Mouse (Mus musculus) embryonic stem cell, embryonic (primary cell): Measurements from ENCODE around the gene Arhgdia.

Experiments used
- CTCF ChIA-PET, 4 experiments: fragments of 300-600 bp in 2 of 4; fragments of 350-600 bp in 2 of 4; sonication (Branson Sonifier 250); formaldehyde crosslinking; loops; one replicate each; lab custom pipeline; 2022; ENCODE audit warnings: inconsistent platforms in 2 of 4; lab: Charles Lee
- POLR2A ChIA-PET, 4 experiments: fragments of 300-600 bp in 2 of 4; fragments of 350-600 bp in 2 of 4; sonication (Branson Sonifier 250); formaldehyde crosslinking; loops; one replicate each; lab custom pipeline; 2022; ENCODE audit warnings: antibody characterized with exemption in 4 of 4, inconsistent platforms in 1 of 4; lab: Charles Lee

The Arhgdia gene

DNA sequence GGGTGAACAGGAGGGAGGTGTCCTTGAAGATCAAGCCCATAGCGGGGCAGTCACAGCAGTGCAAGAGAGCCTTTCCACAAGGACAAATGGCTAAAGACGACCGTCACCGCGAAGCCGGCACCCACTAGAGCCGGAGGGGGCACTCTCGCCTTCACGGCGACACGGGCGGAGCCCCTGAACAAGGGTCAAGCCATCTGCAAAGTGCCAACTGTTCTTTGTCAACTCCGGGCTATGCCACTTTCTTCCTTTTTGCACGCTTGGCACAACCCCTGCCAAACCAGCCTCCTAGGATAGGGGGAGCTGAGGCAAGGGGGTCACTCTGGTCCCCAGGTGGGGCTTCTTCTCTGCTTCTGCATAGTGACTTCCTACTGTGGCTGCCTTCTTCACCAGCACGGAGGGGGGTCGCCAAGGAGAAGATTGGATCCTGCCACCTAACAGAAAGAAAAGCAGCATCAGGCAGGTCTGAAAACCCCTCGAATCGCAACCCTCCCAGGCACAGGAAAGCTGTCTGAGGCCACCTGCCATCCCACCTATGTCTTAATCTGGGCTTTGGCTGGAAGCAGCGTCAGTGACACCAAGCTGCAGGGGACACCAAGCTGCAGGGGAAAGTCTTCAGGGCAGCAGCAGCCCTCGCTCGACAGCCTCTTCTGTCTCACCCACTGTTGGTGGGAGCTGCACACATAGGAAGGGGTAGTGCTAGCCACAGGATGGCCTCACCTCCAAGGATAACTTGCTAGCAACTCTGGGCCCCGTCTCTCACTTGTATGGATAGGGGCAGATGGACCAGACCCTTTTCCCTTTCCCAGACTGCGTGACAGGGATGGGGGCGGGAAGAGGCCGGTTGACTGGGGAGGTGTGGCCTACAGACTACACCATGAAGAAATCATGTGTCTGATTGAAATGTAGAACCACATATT, 37.5 kb upstream of the Arhgdia start:
- POLR2A ChIA-PET: interaction anchor here in 3 of 4 experiments (0.7 to 28.4 kb wide), 27 partner anchors 9 to 267 kb away, joined by 3 to 947 read pairs (median 5); partner anchors contain the start of genes Npb (in 3 of the 3), Cenpx (in 2 of the 3), Lrrc45 (in 2 of the 3) and Mafg (in 2 of the 3)
- CTCF ChIA-PET: interaction anchor here in 1 of 4 experiments (1.2 to 1.8 kb wide), 3 partner anchors 36 to 102 kb away, joined by 4 to 6 read pairs (median 4); no protein-coding TSS in a partner anchor

DNA sequence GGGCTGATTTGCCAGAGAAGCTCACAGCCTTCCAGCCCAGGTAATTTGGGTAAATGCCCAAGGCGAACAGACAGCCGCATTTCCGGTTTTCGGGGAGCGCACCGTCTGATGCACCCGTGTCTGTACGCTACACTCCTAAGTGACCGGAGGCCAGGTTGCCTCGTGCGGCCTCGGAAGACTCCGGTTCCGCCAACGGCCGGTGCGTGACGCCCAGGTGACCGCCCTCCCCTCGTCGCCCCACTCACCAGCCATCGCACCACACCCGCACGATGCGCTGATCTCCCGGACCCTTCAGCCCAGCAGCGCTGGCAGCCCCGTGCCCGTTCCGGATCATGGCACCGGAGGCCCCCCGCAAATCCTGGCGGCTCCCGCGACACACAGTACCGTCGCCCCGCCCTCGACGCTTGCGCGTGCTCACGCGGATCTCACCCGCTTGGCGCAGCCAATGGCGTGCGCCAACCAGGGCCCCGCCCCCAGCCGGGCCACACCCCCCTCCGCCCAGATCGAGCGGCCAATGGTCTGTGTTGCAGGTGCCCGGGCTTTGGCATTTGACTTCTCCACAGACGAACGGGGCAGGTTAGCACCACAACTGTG, 36.2 kb upstream of the Arhgdia start, which contains the start of gene Pcyt2:
TSS of gene Pcyt2 (minus strand) at position 418 of the 594 bp plus-strand sequence.
- POLR2A ChIA-PET: interaction anchor here in 3 of 4 experiments (0.6 to 28.4 kb wide), 28 partner anchors 9 to 266 kb away, joined by 3 to 947 read pairs (median 4); partner anchors contain the start of genes Npb (in 3 of the 3), Alyref (in 2 of the 3), Mafg (in 2 of the 3) and P4hb (in 2 of the 3)
- CTCF ChIA-PET: interaction anchor here in 1 of 4 experiments (0.9 to 1.8 kb wide), 6 partner anchors 35 to 626 kb away, joined by 3 to 6 read pairs (median 4); no protein-coding TSS in a partner anchor

DNA sequence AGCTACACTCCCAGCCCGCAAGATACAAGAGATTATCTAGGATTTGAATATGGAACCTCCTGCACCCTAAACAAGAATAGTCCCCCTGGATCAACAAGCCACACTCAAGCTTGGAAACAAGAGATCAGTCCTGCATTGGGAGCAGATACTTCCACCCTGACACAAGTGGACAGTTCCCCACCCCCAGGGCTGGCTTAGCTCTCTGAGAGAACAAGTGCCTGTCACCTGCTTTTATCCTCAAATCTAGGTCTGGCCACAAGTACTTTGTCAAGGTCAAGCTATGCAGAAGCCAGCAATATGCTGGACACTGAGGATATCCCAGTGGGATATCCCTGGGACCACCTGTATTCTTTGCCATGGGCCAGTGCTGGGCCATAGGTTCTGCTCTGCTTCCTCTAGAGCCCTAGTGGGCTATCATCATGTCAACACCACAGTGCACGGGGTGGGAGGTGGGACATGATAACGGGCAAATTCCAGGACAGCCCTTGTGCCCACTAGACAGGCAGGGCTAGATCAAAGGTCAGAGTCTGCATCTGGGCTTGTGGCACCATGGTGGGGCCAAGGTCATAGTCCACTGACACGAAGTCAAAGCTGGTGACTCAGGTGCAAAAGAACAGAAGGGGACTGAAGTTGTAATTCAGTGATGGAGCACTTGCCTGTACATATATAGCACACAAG, 35.3 kb upstream of the Arhgdia start:
- ChIA-PET POLR2A (interaction anchor here in 3 of 4 experiments (0.5 to 28.4 kb wide), 34 partner anchors 8 to 184 kb away, joined by 3 to 947 read pairs (median 4); partner anchors contain the start of genes Alyref (in 2 of the 3), Mafg (in 2 of the 3), Npb (in 2 of the 3) and P4hb (in 2 of the 3)), CTCF (interaction anchor here in 2 of 4 experiments (0.6 to 1.8 kb wide), 6 partner anchors 16 to 625 kb away, joined by 3 to 4 read pairs (median 3); no protein-coding TSS in a partner anchor)

DNA sequence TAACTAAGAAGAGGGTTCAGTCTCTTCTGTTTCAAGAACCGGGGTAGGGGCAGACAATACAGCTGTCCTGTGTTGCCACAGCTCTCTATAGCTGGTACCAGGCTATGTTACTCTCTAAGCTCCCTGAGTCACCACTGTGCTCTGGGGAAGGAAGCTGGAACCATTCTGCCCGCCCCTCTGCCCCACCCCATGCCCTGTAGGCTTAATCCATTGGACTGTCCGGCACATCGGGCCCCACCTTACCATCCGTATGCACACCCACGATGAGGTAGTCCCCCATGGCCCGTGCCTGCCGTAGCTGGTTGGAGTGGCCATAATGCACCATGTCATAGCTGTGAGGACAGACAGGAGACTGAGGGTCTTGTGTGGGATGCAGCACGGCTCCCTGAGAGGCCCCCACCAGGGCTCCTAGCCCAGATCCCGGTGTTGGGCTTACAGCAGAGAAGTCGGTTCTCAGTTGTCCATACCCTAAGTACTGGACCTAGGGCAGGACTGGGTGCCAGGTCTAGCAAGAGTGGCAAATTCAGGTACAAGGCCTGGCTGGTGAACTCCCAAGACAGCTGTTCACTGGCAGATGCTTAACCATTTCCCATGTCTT, 34.3 kb upstream of the Arhgdia start:
- POLR2A ChIA-PET: interaction anchor here in 3 of 4 experiments (0.7 to 28.4 kb wide), 25 partner anchors 7 to 185 kb away, joined by 3 to 947 read pairs (median 4); partner anchors contain the start of genes Mafg (in 2 of the 3), P4hb (in 2 of the 3), Pycr1 (in 2 of the 3) and Sirt7 (in 2 of the 3)
- CTCF ChIA-PET: interaction anchor here in 2 of 4 experiments (0.6 to 1.1 kb wide), 5 partner anchors 15 to 438 kb away, joined by 3 to 5 read pairs (median 3); no protein-coding TSS in a partner anchor

DNA sequence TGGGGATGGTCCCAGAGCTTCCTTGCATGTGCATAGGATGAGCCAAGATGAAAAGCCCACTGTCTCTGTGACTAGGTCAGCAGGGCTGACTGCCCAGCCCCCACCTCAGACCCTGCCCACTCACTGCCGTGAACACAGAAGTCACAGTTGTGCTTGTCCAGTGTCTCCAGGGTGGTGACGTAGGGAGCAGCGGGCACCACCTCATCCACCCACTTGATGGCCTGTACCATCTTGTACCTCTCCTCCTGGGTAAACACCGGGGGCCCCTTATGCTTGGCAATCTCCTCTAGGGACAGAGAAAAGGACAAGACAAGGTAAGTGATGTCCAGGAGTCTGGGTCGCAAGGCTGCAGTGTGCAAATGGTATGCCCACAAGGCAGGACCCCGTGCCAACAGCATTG, 33.7 kb upstream of the Arhgdia start:
- ChIA-PET CTCF (interaction anchor here in 1 of 4 experiments (0.6 kb wide), 2 partner anchors 38 to 438 kb away, joined by 3 read pairs; no protein-coding TSS in a partner anchor), POLR2A (interaction anchor here in 3 of 4 experiments (0.7 to 28.4 kb wide), 8 partner anchors 9 to 375 kb away, joined by 3 to 947 read pairs (median 5); partner anchors contain the start of genes Mafg (in 2 of the 3), Myadml2 (in 1 of the 3), Pycr1 (in 1 of the 3) and Sirt7 (in 1 of the 3))

DNA sequence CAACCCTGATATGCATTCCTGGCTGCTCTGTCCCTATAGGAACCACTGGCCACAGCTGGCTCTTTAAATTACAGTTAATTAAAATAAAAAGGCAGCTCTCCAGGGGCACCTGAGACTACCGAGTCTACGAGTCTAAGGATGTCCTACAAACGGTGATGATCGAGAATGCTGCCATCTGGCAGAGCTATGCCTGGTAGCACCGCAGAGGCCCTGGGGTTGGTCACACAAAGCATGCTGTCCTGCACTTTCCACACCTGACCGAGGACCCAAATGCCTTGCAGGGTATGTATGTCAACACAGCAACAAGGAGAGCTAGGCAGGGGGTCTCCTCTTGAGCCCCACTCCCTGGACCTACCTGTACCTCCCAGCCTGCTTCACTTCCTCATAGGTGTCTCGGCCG, 32.6 kb upstream of the Arhgdia start:
- CTCF ChIA-PET: interaction anchor here in 2 of 4 experiments (0.7 to 3.3 kb wide), 7 partner anchors 10 to 125 kb away, joined by 3 to 19 read pairs (median 9); partner anchors contain the start of gene Sirt7 (in 1 of the 2)
- POLR2A ChIA-PET: interaction anchor here in 2 of 4 experiments (0.6 to 28.4 kb wide), 11 partner anchors 10 to 52 kb away, joined by 3 to 947 read pairs (median 4); partner anchors contain the start of genes Mafg (in 1 of the 2), Myadml2 (in 1 of the 2), P4hb (in 1 of the 2) and Pycr1 (in 1 of the 2)

DNA sequence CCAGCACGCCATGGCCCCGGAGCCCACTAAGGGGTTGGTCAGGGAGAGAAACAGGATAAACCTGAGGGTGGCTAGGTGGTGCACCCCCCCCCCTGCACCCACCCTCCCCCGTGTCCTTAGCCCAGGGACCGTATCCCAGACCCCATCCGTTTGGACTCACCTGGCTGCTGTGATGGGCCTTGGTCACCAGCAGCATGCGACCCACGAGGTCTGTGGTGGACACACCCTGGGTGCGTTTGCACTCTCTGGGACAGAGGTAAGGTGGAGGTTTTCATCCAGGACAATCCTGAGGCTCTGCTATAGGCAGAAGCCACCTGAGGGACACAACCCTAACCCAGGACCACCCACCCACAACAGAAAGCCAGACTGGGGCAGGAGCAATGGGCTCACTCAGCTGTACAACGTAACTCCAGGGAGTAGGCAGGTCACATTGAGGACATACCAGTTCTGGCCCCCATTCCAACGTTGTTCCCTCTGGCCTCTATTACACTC, 32.1 kb upstream of the Arhgdia start:
- CTCF ChIA-PET: interaction anchor here in 2 of 4 experiments (0.8 to 3.3 kb wide), 8 partner anchors 8 to 124 kb away, joined by 3 to 19 read pairs (median 6); partner anchors contain the start of gene Sirt7 (in 1 of the 2)
- POLR2A ChIA-PET: interaction anchor here in 3 of 4 experiments (1.1 to 28.4 kb wide), 14 partner anchors 11 to 122 kb away, joined by 3 to 947 read pairs (median 4); partner anchors contain the start of genes Mafg (in 1 of the 3), Myadml2 (in 1 of the 3), P4hb (in 1 of the 3) and Pycr1 (in 1 of the 3)

DNA sequence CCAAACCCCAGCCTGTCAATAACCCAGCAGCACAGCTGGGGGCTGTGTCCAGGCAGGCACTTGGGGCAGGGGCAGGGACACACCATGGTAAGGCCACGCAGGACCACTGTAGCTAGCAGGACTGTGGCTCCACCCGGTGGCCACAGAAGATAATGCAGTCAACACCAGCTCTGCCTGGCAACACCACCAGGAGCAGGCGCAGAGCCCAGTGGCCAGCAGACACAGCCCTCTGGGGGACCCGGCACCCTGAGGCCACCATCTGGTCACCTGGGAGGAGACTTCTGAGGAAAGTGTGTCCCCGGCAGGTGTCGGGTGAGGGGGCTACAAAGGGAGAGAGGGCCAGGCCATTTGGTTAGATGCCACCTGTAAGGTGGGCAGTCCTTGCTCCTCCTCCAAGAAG, 31.3 kb upstream of the Arhgdia start:
- POLR2A ChIA-PET: interaction anchor here (0.5 to 28.4 kb wide), 31 partner anchors 9 to 241 kb away, joined by 3 to 947 read pairs (median 4); partner anchors contain the start of genes Pycr1 (in 2 of the 4), Sirt7 (in 2 of the 4), Alyref (in 1 of the 4) and Anapc11 (in 1 of the 4)
- CTCF ChIA-PET: interaction anchor here (0.5 to 3.3 kb wide), 38 partner anchors 9 to 237 kb away, joined by 3 to 19 read pairs (median 4); partner anchors contain the start of genes Sirt7 (in 2 of the 4), Cenpx (in 1 of the 4), Lrrc45 (in 1 of the 4) and Mafg (in 1 of the 4)

DNA sequence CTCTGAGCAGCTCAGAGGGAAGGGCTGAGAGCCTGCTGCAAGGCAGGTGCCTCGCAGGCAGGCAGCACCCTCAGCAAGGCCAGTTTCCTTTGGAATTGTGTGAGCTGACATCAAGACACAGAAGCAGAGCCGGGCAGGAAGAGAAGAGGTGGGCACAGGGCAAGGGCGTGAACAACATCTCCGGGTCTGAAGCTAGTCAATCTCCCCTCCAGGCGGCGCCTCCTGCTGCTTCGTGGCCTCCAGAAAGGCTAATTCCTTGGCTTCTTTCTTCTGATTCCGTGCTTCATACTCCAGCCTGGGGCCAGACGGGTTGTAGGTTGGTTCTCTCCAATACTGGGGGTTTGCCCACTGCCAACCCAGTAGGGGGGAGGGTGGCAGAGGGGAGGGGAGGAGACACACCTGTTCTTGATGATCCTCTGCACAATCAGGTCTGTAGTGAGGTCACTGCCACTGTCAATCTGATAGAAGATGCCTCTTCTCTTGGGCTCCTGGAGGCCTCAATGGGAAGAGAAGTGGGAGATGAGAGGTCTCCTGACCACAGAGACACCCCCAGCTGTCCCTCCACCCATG, 29.1 kb upstream of the Arhgdia start:
- ChIA-PET CTCF (interaction anchor here in 3 of 4 experiments (0.5 to 2.6 kb wide), 7 partner anchors 20 to 852 kb away, joined by 4 to 19 read pairs (median 6); partner anchors contain the start of genes Rac3 (in 2 of the 3), Cenpx (in 1 of the 3) and Lrrc45 (in 1 of the 3)), POLR2A (interaction anchor here in 3 of 4 experiments (0.9 to 28.4 kb wide), 34 partner anchors 7 to 536 kb away, joined by 3 to 947 read pairs (median 10); partner anchors contain the start of genes Mafg (in 3 of the 3), P4hb (in 3 of the 3), Alyref (in 2 of the 3) and Anapc11 (in 2 of the 3))

DNA sequence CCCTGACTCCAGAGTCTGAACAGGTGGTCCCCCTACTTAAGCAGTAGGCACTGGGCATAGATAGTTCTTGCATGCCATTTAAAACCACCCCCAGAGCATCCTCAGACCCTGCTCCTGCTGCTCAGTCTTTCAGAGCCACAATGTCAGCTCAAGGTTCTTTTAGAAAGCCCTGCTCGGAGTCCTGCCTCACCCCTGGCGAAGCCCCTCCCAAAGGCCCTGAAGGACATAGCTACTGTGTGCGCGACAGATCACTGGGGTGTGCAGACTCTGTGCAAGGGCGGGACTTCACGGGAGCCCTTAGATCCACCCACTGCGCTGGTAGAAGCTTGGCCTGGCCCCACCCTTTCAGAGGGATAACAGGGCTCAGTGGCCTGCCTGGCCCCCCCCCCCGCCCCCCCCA, 27.8 kb upstream of the Arhgdia start:
- ChIA-PET CTCF (interaction anchor here in 3 of 4 experiments (0.6 to 2.6 kb wide), 26 partner anchors 12 to 255 kb away, joined by 3 to 19 read pairs (median 5); partner anchors contain the start of genes Rac3 (in 2 of the 3), Cenpx (in 1 of the 3), Dcxr (in 1 of the 3) and Lrrc45 (in 1 of the 3)), POLR2A (interaction anchor here (0.5 to 28.4 kb wide), 92 partner anchors 8 to 537 kb away, joined by 3 to 947 read pairs (median 4); partner anchors contain the start of genes Mafg (in 4 of the 4), P4hb (in 4 of the 4), Alyref (in 3 of the 4) and Anapc11 (in 3 of the 4))

DNA sequence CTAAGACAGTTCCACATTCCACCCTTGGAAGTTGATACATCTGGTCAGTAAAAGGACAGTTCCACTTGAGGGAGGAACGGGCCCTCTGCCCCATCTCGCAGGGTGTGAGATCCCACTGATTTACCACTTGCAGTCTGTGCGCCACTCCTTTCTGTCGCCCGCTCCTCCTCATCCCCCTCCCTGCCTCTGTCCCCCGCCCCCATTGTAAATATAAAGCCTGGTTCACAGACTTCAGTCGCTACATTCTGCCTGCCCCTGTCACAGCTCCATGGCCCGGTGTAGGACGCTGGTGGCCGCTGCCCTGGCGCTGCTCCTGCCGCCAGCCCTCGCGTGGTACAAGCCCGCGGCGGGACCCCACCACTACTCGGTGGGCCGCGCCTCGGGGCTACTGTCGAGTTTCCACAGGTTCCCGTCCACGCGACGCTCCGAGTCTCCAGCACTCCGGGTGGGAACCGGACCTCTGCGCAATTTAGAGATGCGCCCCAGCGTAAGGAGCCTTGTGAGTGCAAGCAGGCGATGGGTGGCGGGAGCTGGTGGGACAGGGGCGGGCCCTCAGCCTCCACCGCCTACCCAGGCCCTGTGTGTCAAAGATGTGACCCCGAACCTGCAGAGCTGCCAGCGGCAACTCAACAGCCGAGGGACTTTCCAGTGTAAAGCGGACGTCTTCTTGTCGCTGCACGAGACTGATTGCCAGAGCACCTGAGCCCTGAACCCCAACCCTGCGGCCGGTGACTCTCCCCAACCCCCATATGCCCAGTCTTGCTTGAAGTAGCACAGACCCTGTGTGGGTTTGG, 27.0 kb upstream of the Arhgdia start, which contains the start of gene Npb:
TSS of gene Npb (plus strand) at position 237 of the 794 bp plus-strand sequence.
- POLR2A ChIA-PET: interaction anchor here (0.5 to 28.4 kb wide), 69 partner anchors 9 to 383 kb away, joined by 3 to 947 read pairs (median 5); partner anchors contain the start of genes Mafg (in 4 of the 4), P4hb (in 4 of the 4), Alyref (in 3 of the 4) and Anapc11 (in 3 of the 4)

DNA sequence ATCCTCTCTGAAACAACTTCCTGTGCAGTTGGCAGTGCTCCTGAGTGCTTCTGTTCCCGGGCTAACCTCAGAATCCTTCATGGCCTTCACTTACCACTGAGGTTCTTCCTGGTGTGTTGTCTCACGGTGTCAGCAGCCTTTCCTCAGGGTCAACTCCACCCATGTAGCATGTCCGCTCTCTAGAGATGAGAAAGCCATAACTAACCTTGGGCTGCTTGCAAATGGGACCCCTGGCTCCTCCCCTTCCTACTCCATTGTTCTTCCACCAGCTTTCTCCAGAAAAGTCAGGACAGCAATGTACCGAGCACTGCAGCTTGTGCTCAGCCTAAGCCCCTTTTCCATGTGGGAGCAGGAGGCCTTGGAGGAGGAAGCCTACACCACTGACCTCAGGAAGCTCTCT, 25.3 kb upstream of the Arhgdia start:
- ChIA-PET CTCF (interaction anchor here in 1 of 4 experiments (1.1 to 3.1 kb wide), 2 partner anchors 27 to 118 kb away, joined by 3 to 7 read pairs; no protein-coding TSS in a partner anchor), POLR2A (interaction anchor here in 2 of 4 experiments (1.0 to 8.3 kb wide), 14 partner anchors 10 to 117 kb away, joined by 3 to 149 read pairs (median 8); partner anchors contain the start of genes Alyref (in 1 of the 2), Anapc11 (in 1 of the 2), P4hb (in 1 of the 2) and Pcyt2 (in 1 of the 2))

More for the DNA sequence above, 27.0 kb upstream of the Arhgdia start, which contains the start of gene Npb:
- CTCF ChIA-PET: interaction anchor here in 3 of 4 experiments (0.7 to 3.1 kb wide), 18 partner anchors 11 to 196 kb away, joined by 3 to 19 read pairs (median 5); partner anchors contain the start of gene Rac3 (in 2 of the 3)

DNA sequence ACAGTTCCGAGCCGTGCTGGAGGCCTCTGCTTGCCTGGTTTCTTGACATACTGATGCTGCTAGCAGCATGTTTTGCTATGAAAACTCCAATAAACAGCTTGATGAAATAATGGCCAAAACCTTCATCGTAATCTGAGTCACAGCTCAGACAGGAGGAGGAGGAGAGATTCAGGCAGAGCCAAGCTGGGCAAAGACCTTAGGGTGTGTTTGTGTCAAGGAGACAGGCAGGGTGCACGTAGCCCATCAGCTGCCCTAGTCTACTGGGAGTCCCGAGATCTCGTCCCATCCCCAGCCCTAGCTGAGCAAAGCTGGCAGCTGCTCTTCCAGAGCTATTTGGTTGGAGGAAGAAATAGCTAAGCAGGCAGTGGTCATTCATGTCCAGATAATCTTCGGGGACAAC, 24.2 kb upstream of the Arhgdia start:
- ChIA-PET CTCF (interaction anchor here in 3 of 4 experiments (0.6 to 3.1 kb wide), 4 partner anchors 11 to 117 kb away, joined by 3 to 7 read pairs (median 4); no protein-coding TSS in a partner anchor), POLR2A (interaction anchor here in 3 of 4 experiments (0.6 to 8.3 kb wide), 25 partner anchors 9 to 252 kb away, joined by 3 to 149 read pairs (median 5); partner anchors contain the start of genes P4hb (in 2 of the 3), Alyref (in 1 of the 3), Anapc11 (in 1 of the 3) and Mafg (in 1 of the 3))
